Mouse (Mus musculus): ENCODE data around the gene Myb. TPM values are rescaled to one million over a fixed set of nuclear protein-coding genes. Genes with fewer than 3 reads are reported as not detected.

Gene Myb
- 0.15 TPM for polyA plus RNA-seq (2021)

GRCm38 (mm10) chr10:21160537-21161358 lies at the start of gene Myb:
Myb (minus strand) TSS chr10:21160984.
- TF ChIP-seq CTCF (IDR thresholded peaks at IDR 0.05): no peak
- POLR2A ChIA-PET: no interaction called here
- peak; percentile 52 for ATAC-seq
- peaks cover 39% of the 10 kb centered on the region for H3K27me3 ChIP-seq
- in situ Hi-C loops (cut with MboI; ENCODE audit: low pct_unique_long_range_greater_than_20kb): loop anchor here (25.0 kb wide), 1 partner anchor 852 kb away; no protein-coding TSS in a partner anchor
- DNase-seq (ENCODE audit: low read depth, low spot score): no peak
- CTCF ChIA-PET: interaction anchor here (1.0 kb wide), 1 partner anchor 32 kb away, joined by 4 read pairs; no protein-coding TSS in a partner anchor

GRCm38 (mm10) chr10:21207378-21207777 lies 46.6 kb upstream of the Myb start:
- no peak for ATAC-seq
- TF ChIP-seq CTCF (IDR thresholded peaks at IDR 0.05): no peak
- ChIA-PET CTCF (no interaction called here), POLR2A (no interaction called here)
- in situ Hi-C loops (cut with MboI; ENCODE audit: low pct_unique_long_range_greater_than_20kb): no loop called here
- DNase-seq (ENCODE audit: low read depth, low spot score): no peak
- H3K27me3 ChIP-seq: peaks cover 6% of the 10 kb centered on the region

- peaks cover 6% of the 10 kb centered on the region for H3K27me3 ChIP-seq
- DNase-seq (ENCODE audit: low read depth, low spot score) (no peak), ATAC-seq (no peak)
- ChIA-PET CTCF (no interaction called here), POLR2A (no interaction called here)
- in situ Hi-C loops (cut with MboI; ENCODE audit: low pct_unique_long_range_greater_than_20kb): no loop called here
- TF ChIP-seq CTCF (IDR thresholded peaks at IDR 0.05): no peak
Observed at GRCm38 (mm10) chr10:21206232-21206631, 45.4 kb upstream of the Myb start.

- POLR2A ChIA-PET: no interaction called here
- TF ChIP-seq CTCF (IDR thresholded peaks at IDR 0.05): no peak
- no peaks in the 10 kb centered on the region for H3K27me3 ChIP-seq
- ATAC-seq (no peak), DNase-seq (ENCODE audit: low read depth, low spot score) (no peak)
- CTCF ChIA-PET: no interaction called here
- in situ Hi-C loops (cut with MboI; ENCODE audit: low pct_unique_long_range_greater_than_20kb): no loop called here
Observed at GRCm38 (mm10) chr10:21204496-21205085, 43.8 kb upstream of the Myb start.

- no peak for TF ChIP-seq CTCF (IDR thresholded peaks at IDR 0.05)
- ATAC-seq: no peak
- DNase-seq (ENCODE audit: low read depth, low spot score): no peak
- POLR2A ChIA-PET: no interaction called here
- H3K27me3 ChIP-seq: no peaks in the 10 kb centered on the region
- in situ Hi-C loops (cut with MboI; ENCODE audit: low pct_unique_long_range_greater_than_20kb): no loop called here
- CTCF ChIA-PET: no interaction called here
Observed at GRCm38 (mm10) chr10:21203886-21204285, 43.1 kb upstream of the Myb start.

GRCm38 (mm10) chr10:21203461-21203860 lies 42.7 kb upstream of the Myb start:
- ATAC-seq (no peak), DNase-seq (ENCODE audit: low read depth, low spot score) (no peak)
- TF ChIP-seq CTCF (IDR thresholded peaks at IDR 0.05): no peak
- CTCF ChIA-PET: interaction anchor here (2.0 kb wide), 1 partner anchor 29 kb away, joined by 5 read pairs; no protein-coding TSS in a partner anchor
- in situ Hi-C loops (cut with MboI; ENCODE audit: low pct_unique_long_range_greater_than_20kb): no loop called here
- POLR2A ChIA-PET: no interaction called here
- H3K27me3 ChIP-seq: no peaks in the 10 kb centered on the region

GRCm38 (mm10) chr10:21200761-21201160 lies 40.0 kb upstream of the Myb start:
- ChIA-PET CTCF (no interaction called here), POLR2A (no interaction called here)

GRCm38 (mm10) chr10:21200322-21200721 lies 39.5 kb upstream of the Myb start:
- CTCF ChIA-PET: no interaction called here
- no peak for DNase-seq (ENCODE audit: low read depth, low spot score)
- ATAC-seq: no peak
- H3K27me3 ChIP-seq: no peaks in the 10 kb centered on the region
- POLR2A ChIA-PET: no interaction called here
- TF ChIP-seq CTCF (IDR thresholded peaks at IDR 0.05): no peak
- in situ Hi-C loops (cut with MboI; ENCODE audit: low pct_unique_long_range_greater_than_20kb): no loop called here

More at GRCm38 (mm10) chr10:21200761-21201160, 40.0 kb upstream of the Myb start:
- TF ChIP-seq CTCF (IDR thresholded peaks at IDR 0.05): no peak
- in situ Hi-C loops (cut with MboI; ENCODE audit: low pct_unique_long_range_greater_than_20kb): no loop called here
- DNase-seq (ENCODE audit: low read depth, low spot score): no peak
- ATAC-seq: no peak
- H3K27me3 ChIP-seq: no peaks in the 10 kb centered on the region

GRCm38 (mm10) chr10:21196646-21197116 lies 35.9 kb upstream of the Myb start:
- TF ChIP-seq CTCF (IDR thresholded peaks at IDR 0.05): no peak
- in situ Hi-C loops (cut with MboI; ENCODE audit: low pct_unique_long_range_greater_than_20kb): no loop called here
- ATAC-seq (no peak), DNase-seq (ENCODE audit: low read depth, low spot score) (no peak)
- ChIA-PET CTCF (no interaction called here), POLR2A (no interaction called here)
- peaks cover 18% of the 10 kb centered on the region for H3K27me3 ChIP-seq

- H3K27me3 ChIP-seq: peaks cover 18% of the 10 kb centered on the region
- no peak for DNase-seq (ENCODE audit: low read depth, low spot score)
- in situ Hi-C loops (cut with MboI; ENCODE audit: low pct_unique_long_range_greater_than_20kb): no loop called here
- ChIA-PET CTCF (interaction anchor here (1.0 kb wide), 1 partner anchor 12 kb away, joined by 4 read pairs; no protein-coding TSS in a partner anchor), POLR2A (no interaction called here)
- TF ChIP-seq CTCF (IDR thresholded peaks at IDR 0.05): no peak
- ATAC-seq: no peak
Observed at GRCm38 (mm10) chr10:21195597-21195996, 34.8 kb upstream of the Myb start.

- POLR2A ChIA-PET: no interaction called here
- no peak for TF ChIP-seq CTCF (IDR thresholded peaks at IDR 0.05)
- DNase-seq (ENCODE audit: low read depth, low spot score) (no peak), ATAC-seq (no peak)
- peaks cover 18% of the 10 kb centered on the region for H3K27me3 ChIP-seq
- in situ Hi-C loops (cut with MboI; ENCODE audit: low pct_unique_long_range_greater_than_20kb): no loop called here
- CTCF ChIA-PET: no interaction called here
Observed at GRCm38 (mm10) chr10:21193935-21194505, 33.2 kb upstream of the Myb start.

All from Patski (cell line).